Mouse (Mus musculus) layer of hippocampus, adult 9-11 months (tissue): ENCODE measurements at regions not wholly inside any gene's neighbourhood (a gene's known extent, or its start where the extent isn't known, plus 50 kb on each side); places are given as distances from the start of the nearest gene placed in this dataset.

ENCODE experiments used
- DNase-seq: peaks from one replicate; pipeline ENCODE4 v3.0.0; 2022

- DNase-seq, result no peak
Observed at GRCm38 (mm10) chr16:68704569-68704968, 1083.9 kb upstream of the Cadm2 start.

- DNase-seq, result peak; percentile 38
Observed at GRCm38 (mm10) chr16:68666972-68667538, 1046.3 kb upstream of the Cadm2 start.

GRCm38 (mm10) chr16:68658436-68658835, 1037.7 kb upstream of the Cadm2 start:
- DNase-seq, result no peak

GRCm38 (mm10) chr16:68627976-68628375, 1007.3 kb upstream of the Cadm2 start:
- no peak for DNase-seq

- DNase-seq, result no peak
Observed at GRCm38 (mm10) chr16:68614041-68614440, 993.3 kb upstream of the Cadm2 start.
